Mouse (Mus musculus): ENCODE data around the gene Trim29.

GRCm38 (mm10) chr9:43265194-43265593 lies 45.5 kb upstream of the Trim29 start:
- TF ChIP-seq CTCF (IDR thresholded peaks at IDR 0.05; ENCODE audit: control insufficient read depth, insufficient read depth, insufficient replicate concordance, low read depth, low read length) (no peak), POLR2A (IDR thresholded peaks at IDR 0.05; ENCODE audit: control insufficient read depth, low read depth, low read length) (no peak)

All from testis, adult 2 months (tissue).